Mouse (Mus musculus) monocyte, adult 2 months (primary cell): ENCODE results near the gene St14.
"Not testable (repeated sequence)": the region's sequence is repeated elsewhere in the genome, so short reads cannot be mapped to it uniquely, and the experiment has no call there.

Experiments
- DNase-seq, 2 experiments: peaks; one replicate each; pipeline ENCODE4 v3.0.0; 2022; ENCODE audit warnings: low spot score in 2 of 2, low read depth in 1 of 2

The St14 gene

DNA sequence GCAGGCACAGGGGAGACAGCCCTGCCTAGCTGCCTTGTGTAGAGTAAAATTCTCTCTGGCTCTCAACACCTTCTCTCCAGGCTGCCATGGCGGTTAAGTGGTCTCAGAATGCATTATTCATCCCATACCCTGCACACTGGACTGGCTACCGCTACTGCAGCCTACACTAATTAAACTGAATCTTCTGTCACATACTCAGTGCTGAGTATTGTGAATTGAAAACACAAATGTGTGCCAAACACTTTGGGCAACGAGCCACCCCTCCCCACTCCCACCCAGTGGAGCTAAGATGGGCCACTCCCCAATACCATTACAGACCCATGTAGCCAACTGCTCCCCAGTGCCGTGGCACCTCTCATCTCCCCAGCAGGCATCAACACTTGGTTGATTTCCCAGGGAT, 44.2 kb downstream of the St14 start:
- DNase-seq, result no peak

DNA sequence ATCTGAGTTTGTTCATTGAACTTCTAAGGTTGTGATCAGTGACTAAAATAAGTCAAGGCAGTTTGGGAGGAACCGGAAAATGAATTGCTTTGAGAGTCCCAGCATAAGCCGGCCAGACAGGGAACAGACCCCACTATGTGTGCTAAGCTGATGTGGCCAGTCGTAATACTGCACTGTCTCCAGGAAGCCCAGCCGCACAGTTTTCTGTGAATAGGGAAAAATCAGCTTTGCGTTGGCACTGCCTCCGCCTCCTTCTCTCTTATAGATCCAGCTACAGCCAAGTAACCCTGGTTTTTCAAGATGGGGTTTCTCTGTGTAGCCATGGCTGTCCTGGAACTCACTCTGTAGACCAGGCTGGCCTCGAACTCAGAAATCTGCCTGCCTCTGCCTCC, 44.9 kb downstream of the St14 start:
- no peak for DNase-seq

DNA sequence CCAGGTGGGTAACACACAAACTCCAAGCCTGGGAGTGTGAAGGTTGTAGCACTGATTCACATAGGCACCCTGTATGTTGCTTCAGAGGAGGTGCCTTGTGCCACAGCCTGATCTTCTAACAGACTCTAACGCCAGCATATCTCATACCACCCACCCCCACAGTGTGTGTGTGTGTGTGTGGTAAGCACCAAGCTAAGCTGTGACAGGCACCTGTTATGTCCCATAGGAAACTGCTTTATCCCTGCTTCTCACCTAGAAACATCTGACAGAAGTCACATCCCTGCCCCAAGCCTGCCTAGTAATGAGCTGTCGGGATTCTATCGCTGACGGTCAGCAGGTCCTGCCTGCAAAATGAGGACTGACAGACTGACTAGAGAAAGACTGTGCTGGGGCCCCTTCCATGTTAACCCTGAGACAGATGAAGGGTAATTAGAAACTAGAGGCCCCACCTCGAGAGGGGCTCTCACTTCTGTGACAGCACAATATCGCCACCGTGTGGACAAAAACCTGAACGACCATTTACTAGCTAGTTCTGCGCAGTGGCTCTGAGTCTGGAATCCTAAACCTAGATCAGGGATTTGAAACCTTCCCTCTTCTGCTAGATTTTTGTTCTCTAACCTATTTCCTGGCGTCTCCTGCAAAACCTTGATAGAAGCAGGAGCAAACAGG, 45.4 kb downstream of the St14 start:
- DNase-seq, result no peak

DNA sequence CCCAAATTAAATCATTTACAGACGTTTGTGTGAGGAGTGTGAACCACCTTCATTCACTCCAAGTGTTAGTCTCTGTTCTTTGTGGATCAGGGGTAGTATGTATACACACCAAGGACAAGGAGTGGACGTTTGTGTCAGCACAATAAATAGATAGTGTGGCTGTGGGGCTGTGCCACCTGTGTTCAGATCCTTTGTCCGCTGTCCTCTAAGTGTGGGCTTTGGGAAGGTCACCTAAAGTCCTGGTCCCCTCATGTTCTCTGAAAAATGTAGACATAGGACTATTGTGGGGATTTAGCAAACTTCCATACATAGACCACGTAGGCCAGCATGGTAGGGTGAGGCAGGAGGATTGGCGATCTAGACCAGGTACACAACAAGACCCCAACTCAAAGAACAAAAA, 46.1 kb downstream of the St14 start:
- no peak for DNase-seq

- DNase-seq, result no peak
These were observed 48.9 kb downstream of the St14 start for GRCm38 (mm10) chr9:31082771-31083170.

GRCm38 (mm10) chr9:31082054-31082666, 49.5 kb downstream of the St14 start:
- DNase-seq, result peak in 1 of 2 experiments; percentile 25

DNA sequence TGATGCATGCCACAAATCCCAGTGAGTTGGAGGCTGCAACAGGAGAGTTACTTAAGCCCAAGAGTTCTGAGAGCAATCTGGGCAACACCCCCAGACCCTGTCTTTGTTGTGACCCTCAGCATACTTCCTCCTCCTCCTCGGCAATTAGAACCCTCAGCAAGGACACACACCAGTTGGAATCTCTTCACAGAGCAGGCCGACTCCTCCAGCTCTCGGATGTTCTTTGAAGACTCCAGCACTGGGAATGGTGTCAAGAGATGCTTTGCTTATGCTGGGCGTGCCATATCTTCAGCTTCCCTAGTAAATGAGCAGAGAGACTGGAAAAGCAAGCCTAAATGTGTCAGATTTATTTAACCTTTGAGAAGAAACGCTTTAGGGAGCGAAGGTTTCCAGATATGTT, 50.9 kb downstream of the St14 start:
- DNase-seq, result no peak

- DNase-seq, result no peak
These were observed 56.8 kb downstream of the St14 start for GRCm38 (mm10) chr9:31074836-31075235.

GRCm38 (mm10) chr9:31073797-31074196, 57.9 kb downstream of the St14 start:
- DNase-seq, result no peak

DNA sequence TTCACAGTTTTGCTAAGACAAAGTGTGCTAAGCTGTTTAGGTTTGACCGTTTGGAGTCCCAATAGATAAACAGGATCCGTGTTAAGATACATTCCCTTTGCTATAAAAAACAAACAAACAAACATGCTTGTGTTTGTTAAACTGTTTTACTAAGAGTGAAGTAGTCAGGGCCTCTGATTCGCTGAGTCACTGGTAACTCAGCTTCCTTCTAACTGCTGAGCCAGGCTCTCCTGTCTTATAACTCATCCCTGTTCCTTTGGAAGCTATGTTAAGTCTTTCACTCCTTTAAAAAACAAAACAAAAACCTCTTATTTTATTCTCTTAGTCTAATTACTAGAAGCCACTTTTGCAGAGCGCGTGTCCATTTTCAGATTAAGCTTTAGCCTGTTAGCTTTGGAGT, 59.4 kb downstream of the St14 start:
- no peak for DNase-seq

GRCm38 (mm10) chr9:31070706-31071105, 60.9 kb downstream of the St14 start:
- DNase-seq, result no peak

GRCm38 (mm10) chr9:31058723-31059122, 72.9 kb downstream of the St14 start:
- no peak for DNase-seq

DNA sequence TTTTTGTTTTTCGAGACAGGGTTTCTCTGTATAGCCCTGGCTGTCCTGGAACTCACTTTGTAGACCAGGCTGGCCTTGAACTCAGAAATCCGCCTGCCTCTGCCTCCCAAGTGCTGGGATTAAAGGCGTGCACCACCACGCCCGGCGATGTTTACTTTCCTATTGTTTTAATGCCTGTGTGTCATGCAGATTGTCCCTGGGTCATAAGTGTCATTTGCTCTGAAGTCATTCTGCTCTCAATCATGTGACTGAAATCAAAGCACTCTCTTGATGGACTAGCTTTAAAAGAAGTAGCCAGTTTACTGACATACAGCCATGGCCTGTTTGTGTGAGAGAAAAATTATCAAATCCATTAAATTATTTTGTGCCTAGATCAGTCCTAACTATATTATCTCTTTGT, 80.1 kb downstream of the St14 start:
- not testable (repeated sequence) for DNase-seq

- no peak for DNase-seq
These were observed 81.4 kb downstream of the St14 start for GRCm38 (mm10) chr9:31050208-31050607.
